Mouse (Mus musculus) liver, adult 2 months (tissue): Measurements from ENCODE around the gene Gpld1. TPM values are rescaled to one million over a fixed set of nuclear protein-coding genes. Genes with fewer than 3 reads are reported as not detected.
A peak's percentile ranks its signal among the peaks of the same experiment; 100 is the strongest.

ENCODE experiments used
- DNase-seq: peaks from one replicate; pipeline ENCODE4 v3.0.0-alpha.2; 2011; ENCODE audit warnings: low read depth, low spot score; ENCODE audit errors: extremely low read depth
- H3K27ac ChIP-seq: fragments of 200-500 bp; replicated peaks from 2 replicates; pipeline ENCODE4 v1.5.1; 2012; ENCODE audit warnings: low read depth, mild to moderate bottlenecking, control low read depth, inconsistent platforms, low read length; ENCODE audit not compliant: insufficient read depth
- H3K27me3 ChIP-seq: fragments of 200-500 bp; 2 replicates; pipeline ENCODE4 v1.6.1; 2012; ENCODE audit warnings: mild to moderate bottlenecking, moderate library complexity, low read length, inconsistent platforms; ENCODE audit not compliant: control insufficient read depth, insufficient read depth
- H3K36me3 ChIP-seq: fragments of 200-500 bp; 2 replicates; pipeline ENCODE4 v1.6.1; 2012; ENCODE audit warnings: low read length, inconsistent platforms; ENCODE audit not compliant: control insufficient read depth, insufficient read depth
- H3K4me1 ChIP-seq: fragments of 200-500 bp; 2 replicates; pipeline ENCODE4 v1.6.1; 2011; ENCODE audit warnings: low read length; ENCODE audit not compliant: control insufficient read depth, insufficient read depth
- H3K4me3 ChIP-seq: fragments of 200-500 bp; 2 replicates; pipeline ENCODE4 v1.5.1; 2011; ENCODE audit warnings: low read depth, mild to moderate bottlenecking, control low read depth, low read length, moderate library complexity; ENCODE audit not compliant: insufficient read depth
- H3K79me2 ChIP-seq: fragments of 200-500 bp; 2 replicates; pipeline ENCODE4 v1.6.1; 2012; ENCODE audit warnings: inconsistent platforms, mild to moderate bottlenecking, low read length, moderate library complexity; ENCODE audit not compliant: control insufficient read depth, insufficient read depth
- H3K9ac ChIP-seq: fragments of 200-500 bp; 2 replicates; pipeline ENCODE4 v1.6.1; 2012; ENCODE audit warnings: low read depth, mild to moderate bottlenecking, control low read depth, inconsistent platforms, low read length
- CTCF ChIP-seq: fragments of 200-500 bp; IDR thresholded peaks from 2 replicates; pipeline ENCODE4 v1.5.1; 2011; ENCODE audit warnings: low read depth, low read length, control low read depth
- POLR2A ChIP-seq: fragments of 200-500 bp; IDR thresholded peaks from 2 replicates; pipeline ENCODE4 v1.6.1; 2011; ENCODE audit warnings: low read length, control low read depth; ENCODE audit not compliant: insufficient read depth; ENCODE audit errors: extremely low read depth
- WGBS: fragments of 180-500 bp; shearing (Covaris S2); methylation state at CpG from one replicate; pipeline ENCODE4 v1.1.7; 2018; 5-methylcytosine and 5-hydroxymethylcytosine counted together
- polyA plus RNA-seq: library from polyadenylated mRNA; depleted of rRNA; stranded (reverse); fragments of >200 nt; gene quantifications from 2 replicates; pipeline ENCODE4 v1.2.3, GENCODE M21; 2012
- total RNA-seq: library from RNA; depleted of rRNA; stranded (reverse); fragments of >200 nt; gene quantifications from 2 replicates; pipeline ENCODE4 v1.2.3, GENCODE M21; 2014

Gpld1 gene
- total and polyA plus RNA-seq, 2 experiments = 88.9 to 156 TPM

DNA sequence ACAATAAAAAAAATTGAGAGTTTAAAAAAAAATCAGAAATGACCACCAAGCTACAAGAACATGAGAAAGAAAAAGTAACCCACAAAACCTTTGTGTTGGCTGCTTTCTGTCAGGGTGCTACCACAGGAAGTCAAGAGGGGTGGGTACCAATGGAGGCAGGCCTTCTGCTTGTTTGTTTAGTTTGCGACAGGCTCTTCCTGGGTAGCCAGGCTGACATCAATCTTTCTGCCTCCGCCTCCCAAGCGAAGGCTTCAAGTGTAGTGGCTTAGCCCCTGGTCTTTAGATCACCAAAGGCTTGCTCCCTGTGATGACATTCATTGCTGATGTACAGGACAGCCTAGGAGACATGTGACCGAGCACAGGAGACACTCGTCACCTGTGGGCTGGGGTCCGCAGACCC, 21.7 kb upstream of the Gpld1 start:
- 87% methylated on average over 6 of the region's 6 CpGs for WGBS
- Histone ChIP-seq H3K4me3 (no peak overlapping the region), H3K9ac (no peak overlapping the region), H3K36me3 (peaks cover 41% of the 10 kb centered on the region), H3K27ac (no peak overlapping the region), H3K79me2 (no peaks in the 10 kb centered on the region), H3K27me3 (no peaks in the 10 kb centered on the region), H3K4me1 (no peaks in the 10 kb centered on the region)
- TF ChIP-seq CTCF = no peak
- TF ChIP-seq POLR2A = no peak
- no peak for DNase-seq

DNA sequence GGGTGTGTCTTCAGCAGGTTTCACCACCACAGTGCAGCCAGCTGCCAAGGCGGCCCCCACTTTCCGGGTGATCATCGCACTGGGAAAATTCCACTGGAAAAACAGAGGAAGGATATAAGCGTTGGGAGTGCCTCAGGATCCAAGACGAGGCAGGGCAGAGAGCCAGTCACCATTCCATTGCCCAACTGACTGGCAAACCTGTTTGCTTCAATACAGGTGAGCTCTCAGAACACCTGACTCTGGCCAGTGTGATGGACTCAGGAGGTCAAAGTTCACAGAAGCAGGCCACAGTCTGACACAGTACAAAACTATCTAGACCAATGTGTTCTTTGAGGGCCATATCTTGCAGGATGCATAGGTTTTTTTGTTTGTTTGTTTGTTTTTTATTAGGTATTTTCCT, 19.0 kb upstream of the Gpld1 start:
- no peak overlapping the region for H3K27ac ChIP-seq
- DNase-seq = peak; percentile 60
- no peak overlapping the region for H3K4me3 ChIP-seq
- TF ChIP-seq POLR2A = no peak
- no peak for TF ChIP-seq CTCF
- H3K36me3 ChIP-seq = peaks cover 24% of the 10 kb centered on the region
- no peaks in the 10 kb centered on the region for H3K79me2 ChIP-seq
- H3K4me1 ChIP-seq = peaks cover 6% of the 10 kb centered on the region
- H3K27me3 ChIP-seq = no peaks in the 10 kb centered on the region
- 73% methylated on average over 5 of the region's 5 CpGs for WGBS
- H3K9ac ChIP-seq = no peak overlapping the region

DNA sequence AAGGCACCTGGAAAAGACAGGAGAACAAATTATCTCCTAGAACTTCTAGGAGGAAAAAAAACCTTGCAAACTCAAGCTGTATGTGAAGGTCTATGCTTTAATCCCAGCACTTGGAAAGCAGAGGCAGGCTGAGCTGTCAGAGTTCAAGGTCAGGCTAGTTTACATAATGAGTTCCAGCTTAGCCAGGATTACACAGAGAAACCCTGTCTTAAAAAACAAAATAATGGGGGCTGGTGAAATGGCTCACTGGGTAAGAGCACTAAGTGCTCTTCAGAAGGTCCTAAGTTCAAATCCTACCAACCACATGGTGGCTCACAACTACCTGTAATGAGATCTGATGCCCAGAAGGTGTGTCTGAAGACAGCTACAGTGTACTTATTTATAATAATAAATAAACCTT, 12.4 kb upstream of the Gpld1 start:
- Histone ChIP-seq H3K79me2 (peaks cover 12% of the 10 kb centered on the region; the same call in 1 of the 2 replicates), H3K4me3 (no peak overlapping the region), H3K27ac (peak overlapping the region; percentile 63), H3K36me3 (peaks cover 3% of the 10 kb centered on the region), H3K27me3 (no peaks in the 10 kb centered on the region), H3K9ac (no peak overlapping the region), H3K4me1 (peaks cover 27% of the 10 kb centered on the region)
- TF ChIP-seq CTCF (no peak), POLR2A (no peak)
- DNase-seq = peak; percentile 82

DNA sequence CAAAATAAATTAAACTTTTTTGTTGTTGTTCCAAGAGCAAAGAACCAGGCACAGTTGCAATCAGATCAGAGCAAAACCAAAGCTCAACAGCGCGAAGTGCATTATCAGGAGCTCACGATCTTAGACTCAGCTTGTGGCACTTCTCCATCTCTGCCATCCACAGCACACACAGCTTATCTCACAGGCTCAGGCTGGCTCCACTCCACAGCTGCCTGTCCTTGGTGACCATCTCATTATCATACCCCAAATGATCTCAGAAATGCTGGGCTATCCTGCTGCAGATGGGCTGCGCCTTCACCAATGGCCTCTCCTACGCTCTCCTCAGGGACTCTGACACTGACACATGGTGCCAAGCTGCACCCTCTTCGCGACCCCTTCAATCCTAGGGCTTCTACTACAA, 9.8 kb upstream of the Gpld1 start:
- TF ChIP-seq POLR2A (no peak), CTCF (no peak)
- WGBS = 85% methylated on average over 7 of the region's 7 CpGs
- no peak overlapping the region for H3K27ac ChIP-seq

DNA sequence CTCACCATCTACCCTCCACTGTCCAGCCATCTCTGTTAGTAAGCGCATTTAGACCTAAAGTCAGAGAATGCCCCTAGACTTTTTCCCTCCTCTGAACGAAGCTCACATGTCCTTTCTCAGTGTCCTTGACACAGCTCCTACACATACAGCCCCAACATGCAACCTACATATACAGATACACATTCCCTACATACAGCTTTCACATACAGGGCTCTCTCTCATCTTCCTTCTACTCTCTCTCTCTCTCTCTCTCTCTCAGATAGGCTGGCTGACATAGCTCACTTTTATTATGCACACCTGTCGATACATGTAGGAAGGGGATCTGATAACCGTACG, 6.2 kb upstream of the Gpld1 start:
- 20% methylated on average over 5 of the region's 5 CpGs for WGBS
- H3K9ac ChIP-seq = peak overlapping the region; percentile 100
- no peak for TF ChIP-seq CTCF
- TF ChIP-seq POLR2A = no peak
- H3K36me3 ChIP-seq = no peaks in the 10 kb centered on the region
- DNase-seq = no peak
- H3K4me1 ChIP-seq = peaks cover 12% of the 10 kb centered on the region
- no peak overlapping the region; the same call in 1 of the 2 replicates for H3K27ac ChIP-seq
- H3K27me3 ChIP-seq = no peaks in the 10 kb centered on the region
- H3K79me2 ChIP-seq = peaks cover 22% of the 10 kb centered on the region; the same call in 1 of the 2 replicates
- peak overlapping the region; percentile 98 for H3K4me3 ChIP-seq

More for the DNA sequence above, 9.8 kb upstream of the Gpld1 start:
- Histone ChIP-seq H3K4me3 (no peak overlapping the region), H3K4me1 (peaks cover 33% of the 10 kb centered on the region), H3K27me3 (no peaks in the 10 kb centered on the region), H3K79me2 (peaks cover 25% of the 10 kb centered on the region; the same call in 1 of the 2 replicates), H3K36me3 (0 out of 2 replicates have a peak, but pooled peaks cover 2% of the 10 kb centered on the region), H3K9ac (no peak overlapping the region)
- DNase-seq = no peak

DNA sequence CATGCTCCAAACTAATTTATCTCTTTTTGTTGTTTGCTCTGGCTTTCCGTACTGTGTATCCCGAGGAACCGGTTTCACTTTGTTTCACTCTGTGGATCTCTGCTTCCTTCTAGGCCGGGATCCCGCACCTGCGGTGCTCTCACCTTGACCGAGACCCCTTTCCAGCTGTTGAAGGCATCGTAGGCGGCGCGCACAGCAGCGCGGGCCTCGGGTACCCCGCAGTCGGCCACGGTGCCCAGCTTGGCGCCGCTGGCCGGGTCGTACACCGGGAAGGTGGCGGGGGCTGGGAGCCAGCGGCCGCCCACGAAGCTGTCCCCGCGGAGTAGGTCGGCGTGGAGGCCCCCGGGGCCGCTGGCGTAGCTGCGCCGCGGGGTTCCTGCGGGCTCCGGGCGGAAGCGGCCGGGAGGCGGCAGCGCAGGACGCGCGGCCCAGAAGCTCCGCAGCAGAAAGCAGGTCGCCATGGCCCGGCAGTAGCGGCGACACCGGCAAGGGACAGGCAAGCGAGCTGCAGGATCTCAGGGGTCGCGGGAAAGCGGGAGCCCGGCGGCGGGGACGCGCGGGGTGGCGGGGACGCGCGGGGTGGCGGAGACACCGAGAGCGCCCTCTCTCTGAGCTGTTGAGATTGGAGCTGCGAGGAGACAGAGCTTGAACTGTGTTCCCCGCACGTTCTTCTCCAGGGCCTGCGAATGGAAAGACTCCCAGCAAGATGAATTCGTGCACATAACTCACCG, 5.7 kb upstream of the Gpld1 start, which contains the start of gene Aldh5a1:
Gene Aldh5a1, minus strand, starts transcription at position 554 of the 731 bp plus-strand sequence.
- peak within 1 kb of the TSS; percentile 100 for H3K9ac ChIP-seq
- WGBS = under 1% methylated on average over 75 of the region's 75 CpGs
- H3K4me1 ChIP-seq = peaks cover 12% of the 10 kb centered on the region
- no peaks in the 10 kb centered on the region for H3K27me3 ChIP-seq
- H3K79me2 ChIP-seq = peaks cover 22% of the 10 kb centered on the region; the same call in 1 of the 2 replicates
- 0 out of 2 replicates have a peak, but pooled peaks have one; percentile 26 for TF ChIP-seq POLR2A
- TF ChIP-seq CTCF = peak; percentile 59
- DNase-seq = peak; percentile 59
- no peaks in the 10 kb centered on the region for H3K36me3 ChIP-seq
- H3K4me3 ChIP-seq = peak within 1 kb of the TSS; percentile 98
- H3K27ac ChIP-seq = peak within 1 kb of the TSS; percentile 96
